Mouse (Mus musculus): ENCODE measurements around the gene Ston2.

The Ston2 gene

GRCm38 (mm10) chr12:91665431-91665830 lies 122.8 kb downstream of the Ston2 start:
- ChIA-PET POLR2A (interaction anchor here in 1 of 4 experiments (1.0 kb wide), 1 partner anchor 77 kb away, joined by 3 read pairs; no protein-coding TSS in a partner anchor), CTCF (no interaction called here)

DNA sequence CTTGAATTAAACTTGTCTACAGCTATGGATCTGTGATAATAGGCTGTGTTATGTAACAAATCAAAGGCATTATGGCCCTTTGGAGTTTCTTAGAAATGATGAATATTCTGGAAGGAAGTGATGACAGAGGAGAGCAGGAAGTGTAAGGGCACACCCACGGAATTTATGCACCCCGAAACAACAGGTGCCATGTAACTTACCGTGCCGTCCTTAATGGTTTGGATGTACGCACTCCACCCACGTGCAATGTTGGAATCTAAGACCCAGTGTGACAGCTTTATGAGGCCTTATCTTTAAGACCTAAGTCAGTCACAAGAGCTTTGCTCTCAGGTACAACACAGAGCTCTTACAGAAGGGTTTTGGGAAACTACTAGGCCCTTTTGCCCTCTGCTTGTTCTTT lies 124.9 kb downstream of the Ston2 start:
- ChIA-PET POLR2A (interaction anchor here in 1 of 4 experiments (1.7 kb wide), 1 partner anchor 15 kb away, joined by 4 read pairs; no protein-coding TSS in a partner anchor), CTCF (no interaction called here)

- ChIA-PET CTCF (no interaction called here), POLR2A (interaction anchor here in 1 of 4 experiments (1.7 kb wide), 1 partner anchor 15 kb away, joined by 4 read pairs; no protein-coding TSS in a partner anchor)
These were observed 125.3 kb downstream of the Ston2 start for GRCm38 (mm10) chr12:91662844-91663243.

- ChIA-PET POLR2A (interaction anchor here in 2 of 4 experiments (0.6 to 1.7 kb wide), 3 partner anchors 12 to 22 kb away, joined by 3 to 4 read pairs (median 3); no protein-coding TSS in a partner anchor), CTCF (interaction anchor here in 3 of 4 experiments (0.5 to 1.5 kb wide), 5 partner anchors 9 to 129 kb away, joined by 3 to 7 read pairs (median 4); no protein-coding TSS in a partner anchor)
These were observed 127.4 kb downstream of the Ston2 start for GRCm38 (mm10) chr12:91660640-91661417.

DNA sequence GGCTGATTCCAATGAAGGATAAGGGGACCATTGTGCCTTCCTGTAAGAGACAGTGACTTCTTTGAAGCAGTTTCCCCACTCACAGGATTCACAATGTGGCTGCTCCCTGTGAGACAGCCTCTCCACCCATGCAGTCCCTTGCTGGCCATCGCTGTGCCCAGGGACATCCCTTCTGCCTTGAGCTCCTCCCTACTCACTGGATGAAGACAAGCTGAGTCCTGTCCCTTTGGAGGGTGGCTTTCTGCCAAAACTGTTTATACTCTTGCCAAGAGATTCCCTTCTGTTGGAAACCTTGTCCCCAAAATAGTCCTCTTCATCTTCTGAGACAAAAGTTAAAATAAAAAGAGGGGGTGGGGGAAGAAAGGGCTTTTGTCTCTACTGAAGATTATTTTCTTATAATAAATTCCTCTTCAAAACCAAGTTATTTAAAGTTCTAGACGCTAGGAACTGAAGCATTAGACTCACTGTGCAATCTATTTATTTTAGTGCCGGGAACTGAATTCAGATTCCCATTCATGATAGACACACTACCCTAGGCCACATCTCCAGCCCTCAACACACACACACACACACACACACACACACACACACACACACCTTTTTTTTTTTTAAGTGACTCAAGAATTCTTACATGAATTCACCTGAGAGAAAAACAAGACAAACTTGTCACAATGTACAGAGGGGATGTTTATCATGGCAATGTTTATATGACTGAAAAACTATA lies 133.6 kb downstream of the Ston2 start:
- ChIA-PET CTCF (interaction anchor here in 1 of 4 experiments (0.9 kb wide), 1 partner anchor 13 kb away, joined by 3 read pairs; no protein-coding TSS in a partner anchor), POLR2A (no interaction called here)

GRCm38 (mm10) chr12:91648426-91648825 lies 139.8 kb downstream of the Ston2 start:
- POLR2A ChIA-PET: interaction anchor here in 3 of 4 experiments (0.6 to 1.5 kb wide), 9 partner anchors 10 to 170 kb away, joined by 3 to 7 read pairs (median 4); partner anchors contain the start of gene Gtf2a1 (in 2 of the 3)
- CTCF ChIA-PET: interaction anchor here in 2 of 4 experiments (1.3 to 2.4 kb wide), 3 partner anchors 24 to 230 kb away, joined by 3 to 8 read pairs (median 3); no protein-coding TSS in a partner anchor

DNA sequence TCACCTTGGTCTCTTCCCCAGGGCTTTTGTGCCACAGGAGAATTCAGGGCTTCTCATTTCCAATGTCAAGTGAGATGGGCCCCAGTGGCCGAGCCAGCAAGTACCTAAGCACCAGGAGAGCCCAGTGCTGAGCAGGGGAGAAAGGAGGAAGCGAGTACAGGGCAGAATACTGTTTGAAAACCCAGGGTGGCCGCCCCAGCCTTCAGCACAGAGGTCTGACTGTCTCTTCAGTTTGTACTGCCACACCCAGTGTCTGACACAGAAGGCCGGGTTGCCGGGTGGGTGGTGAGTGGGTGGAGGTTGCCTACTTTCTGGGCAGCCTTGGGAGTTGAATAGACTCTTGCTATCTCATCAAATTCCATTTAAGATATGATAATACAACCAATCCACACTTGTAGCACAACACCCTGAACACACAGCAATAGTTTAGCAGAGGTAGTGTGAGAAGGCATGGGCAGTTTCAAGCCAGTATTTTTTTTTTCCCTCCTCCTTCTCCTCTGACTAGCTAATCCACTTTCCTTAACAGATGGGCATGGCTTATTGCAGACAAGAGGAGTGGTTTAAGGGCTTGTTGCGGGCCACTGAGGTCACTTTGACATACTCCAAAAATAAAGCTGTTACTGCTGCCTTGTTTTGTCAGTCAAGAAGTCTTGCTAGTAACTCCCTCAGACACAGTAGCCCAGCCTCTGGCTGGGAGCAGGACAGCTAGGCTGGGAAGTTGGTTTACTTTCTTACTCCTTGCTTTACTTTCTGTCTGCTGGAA lies 142.6 kb downstream of the Ston2 start:
- ChIA-PET POLR2A (interaction anchor here in 3 of 4 experiments (0.5 to 1.3 kb wide), 3 partner anchors 46 to 145 kb away, joined by 3 to 4 read pairs (median 3); no protein-coding TSS in a partner anchor), CTCF (interaction anchor here in 3 of 4 experiments (0.6 to 2.1 kb wide), 6 partner anchors 27 to 144 kb away, joined by 3 to 7 read pairs (median 4); partner anchors contain the start of gene Ston2 (in 1 of the 3))

DNA sequence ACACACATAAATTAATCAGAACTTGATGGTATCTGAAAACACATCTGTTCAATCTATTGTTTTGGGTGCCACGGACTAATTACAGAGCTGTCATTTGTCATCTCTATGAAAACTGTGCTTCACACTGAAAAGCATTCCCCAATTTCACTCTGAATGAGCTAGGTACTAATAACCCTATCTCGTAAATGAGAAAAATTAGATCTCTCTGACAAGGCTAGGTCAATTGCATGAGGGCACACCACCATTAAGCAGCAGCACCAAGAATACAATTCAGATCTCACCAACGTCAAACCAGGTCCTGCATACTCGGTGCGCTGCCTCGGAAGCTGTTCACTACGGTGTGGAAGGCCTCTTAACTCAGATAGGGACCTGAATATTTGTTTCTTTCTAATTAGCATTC lies 145.0 kb downstream of the Ston2 start:
- POLR2A ChIA-PET: interaction anchor here in 1 of 4 experiments (0.6 to 0.7 kb wide), 2 partner anchors 43 to 259 kb away, joined by 3 to 4 read pairs; no protein-coding TSS in a partner anchor
- CTCF ChIA-PET: interaction anchor here in 3 of 4 experiments (1.2 to 3.5 kb wide), 3 partner anchors 146 to 194 kb away, joined by 3 to 39 read pairs (median 7); partner anchors contain the start of gene Ston2 (in 1 of the 3)

- CTCF ChIA-PET: interaction anchor here (0.6 to 3.5 kb wide), 5 partner anchors 146 to 324 kb away, joined by 3 to 39 read pairs (median 7); partner anchors contain the start of gene Ston2 (in 2 of the 4)
- POLR2A ChIA-PET: interaction anchor here in 1 of 4 experiments (1.8 kb wide), 1 partner anchor 147 kb away, joined by 4 read pairs; no protein-coding TSS in a partner anchor
These were observed 145.6 kb downstream of the Ston2 start for GRCm38 (mm10) chr12:91642426-91643093.

DNA sequence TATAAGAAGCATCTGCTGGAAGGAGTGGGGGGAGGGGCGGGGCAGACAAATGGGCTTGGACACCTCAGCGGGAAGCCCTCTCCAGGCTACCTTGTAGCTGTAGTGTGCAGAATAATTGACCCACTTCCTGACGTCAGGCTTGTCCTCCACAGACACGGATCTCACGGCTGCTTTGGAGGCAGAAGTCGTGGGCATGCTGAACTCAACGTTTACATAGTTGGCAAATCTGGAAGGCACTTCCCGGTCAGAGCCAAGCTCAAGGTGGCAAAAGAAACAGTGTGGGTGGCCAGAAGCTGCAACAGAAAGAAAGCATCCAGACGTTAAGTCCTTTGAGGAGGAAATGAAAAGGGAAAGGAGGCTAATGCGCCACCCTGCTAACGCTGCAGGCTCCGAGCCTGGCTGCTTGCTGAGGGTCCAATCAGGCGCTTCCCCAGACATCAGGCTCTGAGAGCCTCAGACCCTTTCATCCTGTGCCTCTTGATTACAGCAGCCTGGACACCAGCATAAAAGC lies 146.5 kb downstream of the Ston2 start:
- ChIA-PET CTCF (interaction anchor here in 3 of 4 experiments (0.6 to 3.5 kb wide), 7 partner anchors 16 to 236 kb away, joined by 3 to 39 read pairs (median 6); partner anchors contain the start of gene Ston2 (in 2 of the 3)), POLR2A (interaction anchor here (0.6 to 1.8 kb wide), 11 partner anchors 52 to 153 kb away, joined by 3 to 4 read pairs (median 3); partner anchors contain the start of gene Gtf2a1 (in 1 of the 4))

DNA sequence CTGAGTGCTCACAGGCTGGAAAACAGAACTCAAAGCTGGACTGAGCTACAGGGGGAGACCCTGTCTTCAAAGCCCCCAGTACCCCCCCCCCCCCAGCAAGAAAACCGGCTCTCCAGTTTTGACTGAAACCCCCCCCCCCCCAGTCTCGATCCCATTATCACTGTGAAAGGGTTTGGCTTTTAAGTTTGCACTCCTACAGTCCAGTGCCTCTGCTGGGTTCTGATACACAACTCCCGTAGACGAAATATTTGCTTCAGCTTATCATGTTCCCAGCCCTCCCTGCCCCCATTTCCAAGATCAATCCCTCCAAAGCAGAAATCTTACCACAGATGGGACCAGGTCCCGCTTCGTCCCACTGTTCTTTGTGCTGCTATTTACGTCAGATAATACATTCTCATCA lies 147.1 kb downstream of the Ston2 start:
- POLR2A ChIA-PET: interaction anchor here (0.6 to 1.8 kb wide), 10 partner anchors 51 to 154 kb away, joined by 3 to 4 read pairs (median 3); partner anchors contain the start of gene Gtf2a1 (in 1 of the 4)

GRCm38 (mm10) chr12:91640712-91641111 lies 147.5 kb downstream of the Ston2 start:
- CTCF ChIA-PET: interaction anchor here (0.6 to 3.5 kb wide), 13 partner anchors 15 to 537 kb away, joined by 3 to 39 read pairs (median 3); partner anchors contain the start of gene Ston2 (in 3 of the 4)
- POLR2A ChIA-PET: interaction anchor here in 2 of 4 experiments (0.6 to 1.8 kb wide), 7 partner anchors 70 to 154 kb away, joined by 3 to 4 read pairs (median 3); no protein-coding TSS in a partner anchor

More for the DNA sequence above, 147.1 kb downstream of the Ston2 start:
- CTCF ChIA-PET: interaction anchor here in 3 of 4 experiments (0.6 to 3.5 kb wide), 11 partner anchors 16 to 223 kb away, joined by 3 to 39 read pairs (median 4); partner anchors contain the start of gene Ston2 (in 2 of the 3)

GRCm38 (mm10) chr12:91638351-91638750 lies 149.8 kb downstream of the Ston2 start:
- POLR2A ChIA-PET: interaction anchor here in 1 of 4 experiments (0.9 to 1.3 kb wide), 2 partner anchors 10 to 150 kb away, joined by 3 to 4 read pairs; partner anchors contain the start of gene Ston2
- CTCF ChIA-PET: interaction anchor here in 3 of 4 experiments (0.7 to 2.3 kb wide), 4 partner anchors 49 to 152 kb away, joined by 3 to 10 read pairs (median 6); partner anchors contain the start of gene Ston2 (in 1 of the 3)

- POLR2A ChIA-PET: interaction anchor here in 1 of 4 experiments (0.8 to 1.3 kb wide), 3 partner anchors 125 to 151 kb away, joined by 3 read pairs; partner anchors contain the start of gene Ston2
- CTCF ChIA-PET: interaction anchor here in 2 of 4 experiments (0.6 to 2.3 kb wide), 4 partner anchors 16 to 153 kb away, joined by 3 to 10 read pairs (median 4); partner anchors contain the start of gene Ston2 (in 1 of the 2)
These were observed 150.9 kb downstream of the Ston2 start for GRCm38 (mm10) chr12:91637136-91637909.

GRCm38 (mm10) chr12:91626482-91626881 lies 161.7 kb downstream of the Ston2 start:
- POLR2A ChIA-PET: interaction anchor here in 1 of 4 experiments (1.6 kb wide), 1 partner anchor 36 kb away, joined by 3 read pairs; the partner anchor contains the start of gene Gtf2a1
- CTCF ChIA-PET: interaction anchor here in 2 of 4 experiments (0.6 to 1.9 kb wide), 2 partner anchors 15 to 16 kb away, joined by 3 to 6 read pairs; no protein-coding TSS in a partner anchor

Data from embryonic stem cell, embryonic (primary cell).